Mouse (Mus musculus): ENCODE results near the gene Znrf1.

- no peak for TF ChIP-seq CTCF (IDR thresholded peaks at IDR 0.05; ENCODE audit: extremely low read depth, insufficient read depth, low read length)
- no peak for TF ChIP-seq POLR2A (IDR thresholded peaks at IDR 0.05; ENCODE audit: extremely low read depth, insufficient read depth, low read length)
Measured at GRCm38 (mm10) chr8:111570432-111570831, 34.5 kb downstream of the Znrf1 start.
